Mouse (Mus musculus) hindbrain, embryonic 11.5 days (tissue): ENCODE measurements around the gene Dmrta1. TPM values are rescaled to one million over a fixed set of nuclear protein-coding genes. Genes with fewer than 3 reads are reported as not detected.
A peak's percentile ranks its signal among the peaks of the same experiment; 100 is the strongest.

Experiments
- ATAC-seq: fragments of 200-750 bp; cut with Nextera tagmentation; 2 replicates; pipeline ENCODE4 v1.8.0; 2017; ENCODE audit warnings: mild to moderate bottlenecking, moderate TSS enrichment, moderate library complexity; ENCODE audit not compliant: low FRiP score
- DNase-seq: peaks from one replicate; pipeline ENCODE4 v3.0.0-alpha.2; 2015; ENCODE audit warnings: low spot score
- H3K27ac ChIP-seq: fragments of 300-500 bp; sonication (generic); 2 replicates; pipeline ENCODE4 v1.5.1; 2014; ENCODE audit warnings: mild to moderate bottlenecking, low read depth, low read length
- H3K27me3 ChIP-seq: fragments of 300-500 bp; sonication (generic); 2 replicates; pipeline ENCODE4 v1.6.1; 2014; ENCODE audit warnings: mild to moderate bottlenecking, low read length, moderate library complexity, mixed read lengths; ENCODE audit not compliant: control insufficient read depth, insufficient read depth
- H3K36me3 ChIP-seq: fragments of 300-500 bp; sonication (generic); 2 replicates; pipeline ENCODE4 v1.6.1; 2014; ENCODE audit warnings: mild to moderate bottlenecking, low read length, moderate library complexity, mixed read lengths; ENCODE audit not compliant: control insufficient read depth, insufficient read depth
- H3K4me1 ChIP-seq: fragments of 300-500 bp; sonication (generic); replicated peaks from 2 replicates; pipeline ENCODE4 v1.6.1; 2014; ENCODE audit warnings: low read length, mixed read lengths; ENCODE audit not compliant: control insufficient read depth, insufficient read depth
- H3K4me2 ChIP-seq: fragments of 300-500 bp; sonication (generic); replicated peaks from 2 replicates; pipeline ENCODE4 v1.6.1; 2014; ENCODE audit warnings: mild to moderate bottlenecking, low read depth, low read length
- H3K4me3 ChIP-seq: fragments of 300-500 bp; sonication (generic); 2 replicates; pipeline ENCODE4 v1.5.1; 2014; ENCODE audit warnings: low read depth, low read length
- H3K9ac ChIP-seq: fragments of 300-500 bp; sonication (generic); 2 replicates; pipeline ENCODE4 v1.6.1; 2014; ENCODE audit warnings: low read depth, low read length
- H3K9me3 ChIP-seq: fragments of 300-500 bp; sonication (generic); 2 replicates; pipeline ENCODE4 v1.6.1; 2016; ENCODE audit warnings: low read length; ENCODE audit not compliant: control insufficient read depth
- WGBS: fragments of 180-500 bp; shearing (Covaris S2); extraction: QIAGEN DNeasy Blood & Tissue Kit; methylation state at CpG from one replicate; pipeline ENCODE4 v1.1.7; 2014; 5-methylcytosine and 5-hydroxymethylcytosine counted together
- polyA plus RNA-seq: library from polyadenylated mRNA; unstranded; fragments of >200 nt; fragmentation: Nextera tagmentation; extraction: Ambion mirVana; gene quantifications from 2 replicates; pipeline ENCODE4 v1.2.1, GENCODE M21; 2014

The Dmrta1 gene
- polyA plus RNA-seq, 1 experiment from 2014 or later: 0.22 TPM

DNA sequence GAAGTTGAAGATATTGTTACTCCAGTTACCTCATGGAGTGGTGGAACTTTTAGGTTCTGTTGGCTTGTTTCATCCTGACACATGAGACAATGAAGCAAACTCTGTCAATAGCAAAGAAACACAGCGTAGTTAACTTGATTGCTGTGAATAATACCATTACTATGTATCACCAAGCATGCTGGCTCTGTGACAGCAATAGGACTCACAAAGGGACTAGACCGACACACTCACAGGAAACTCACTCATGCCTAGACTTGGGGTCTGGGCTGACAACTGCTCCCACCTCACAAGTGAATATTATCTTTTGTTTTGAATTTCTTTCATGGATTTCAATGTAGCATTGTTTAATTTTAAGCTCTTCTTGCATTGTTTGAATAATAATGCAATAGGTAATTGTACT, 15.8 kb upstream of the Dmrta1 start:
- no peaks in the 10 kb centered on the region for H3K9me3 ChIP-seq
- no peaks in the 10 kb centered on the region for H3K27me3 ChIP-seq
- DNase-seq (no peak), ATAC-seq (no peak)
- H3K9ac ChIP-seq: no peak overlapping the region
- H3K4me3 ChIP-seq: no peak overlapping the region
- WGBS: 65% methylated on average over 2 of the region's 2 CpGs
- no peak overlapping the region for H3K27ac ChIP-seq
- H3K36me3 ChIP-seq: no peaks in the 10 kb centered on the region
- H3K4me1 ChIP-seq: no peaks in the 10 kb centered on the region
- no peak overlapping the region for H3K4me2 ChIP-seq

DNA sequence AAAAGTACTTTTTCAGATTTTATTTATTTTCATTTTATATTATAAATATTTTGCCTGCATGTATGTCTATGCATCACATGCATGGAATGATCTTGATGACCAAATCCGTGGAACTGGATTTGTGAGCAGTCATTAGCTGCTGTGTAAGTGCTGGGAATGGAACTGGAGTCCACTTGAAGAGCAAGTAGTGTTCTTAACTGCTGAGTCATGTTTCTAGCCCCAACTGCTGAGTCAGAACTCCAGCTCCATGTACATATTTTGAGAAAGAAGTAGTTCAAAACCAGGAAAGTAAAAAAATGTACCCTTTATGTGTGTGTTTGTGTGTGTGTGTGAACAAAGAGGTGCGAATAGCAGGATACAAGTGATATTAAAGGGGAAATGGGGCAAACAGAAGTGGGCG, 4.5 kb upstream of the Dmrta1 start:
- Histone ChIP-seq H3K27ac (no peak overlapping the region), H3K9ac (no peak overlapping the region), H3K27me3 (no peaks in the 10 kb centered on the region), H3K4me2 (no peak overlapping the region), H3K9me3 (no peaks in the 10 kb centered on the region), H3K4me1 (no peaks in the 10 kb centered on the region; the same call in 1 of the 2 replicates), H3K36me3 (no peaks in the 10 kb centered on the region), H3K4me3 (no peak overlapping the region)
- DNase-seq (no peak), ATAC-seq (no peak)
- 82% methylated on average over 3 of the region's 3 CpGs for WGBS

DNA sequence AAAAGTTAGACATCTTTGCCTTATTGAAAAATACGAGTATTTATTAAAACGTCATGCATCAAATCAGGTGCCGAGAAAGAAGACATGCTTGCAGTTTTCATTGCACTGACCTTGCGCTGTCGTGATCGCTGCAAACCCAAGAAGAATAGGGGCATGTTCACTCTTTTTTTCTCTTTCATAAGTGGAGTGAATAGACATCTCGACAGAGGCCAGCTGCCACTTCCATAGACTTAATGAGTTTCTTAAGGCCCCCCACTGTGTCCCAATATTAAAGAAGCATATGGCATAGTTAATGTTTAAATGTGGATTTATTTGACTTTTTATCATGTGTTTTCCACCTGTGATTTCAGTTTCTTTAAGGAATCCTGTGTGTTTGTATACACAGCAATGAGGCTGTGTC, 1.3 kb upstream of the Dmrta1 start:
- Histone ChIP-seq H3K4me3 (no peak overlapping the region), H3K4me2 (no peak overlapping the region), H3K9ac (no peak overlapping the region), H3K36me3 (no peaks in the 10 kb centered on the region), H3K27ac (no peak overlapping the region), H3K27me3 (no peaks in the 10 kb centered on the region), H3K9me3 (no peaks in the 10 kb centered on the region), H3K4me1 (no peaks in the 10 kb centered on the region; the same call in 1 of the 2 replicates)
- ATAC-seq (peak; percentile 46; the same call in 1 of the 2 replicates), DNase-seq (no peak)
- WGBS: 32% methylated on average over 7 of the region's 7 CpGs

DNA sequence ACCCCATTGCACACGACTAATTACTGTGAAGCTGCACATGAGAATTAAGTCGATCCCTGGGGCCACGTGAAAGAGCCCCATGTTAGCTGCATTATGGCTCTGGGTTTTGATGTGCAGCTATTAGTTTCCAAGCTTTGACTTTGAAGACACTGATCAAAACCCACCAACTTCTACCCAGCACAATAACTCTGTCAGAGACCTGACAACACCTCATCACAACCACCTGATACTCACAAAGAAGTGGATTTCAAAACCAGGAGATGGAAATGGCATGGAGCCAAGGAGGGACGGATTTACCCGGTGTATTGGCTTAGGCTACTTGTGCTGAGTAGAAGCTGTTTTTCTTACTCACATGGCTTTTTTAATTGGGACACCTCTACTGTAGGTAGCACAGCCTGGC, 523 bp upstream of the Dmrta1 start:
- ATAC-seq (peak; percentile 51; the same call in 1 of the 2 replicates), DNase-seq (no peak)
- Histone ChIP-seq H3K4me3 (no peak overlapping the region), H3K9ac (no peak overlapping the region), H3K36me3 (no peaks in the 10 kb centered on the region), H3K27me3 (no peaks in the 10 kb centered on the region), H3K4me1 (no peaks in the 10 kb centered on the region; the same call in 1 of the 2 replicates), H3K9me3 (no peaks in the 10 kb centered on the region), H3K27ac (no peak overlapping the region), H3K4me2 (no peak overlapping the region)
- 59% methylated on average over 5 of the region's 5 CpGs for WGBS

GRCm38 (mm10) chr4:89687961-89688803, 8.9 kb downstream of the Dmrta1 start:
- Histone ChIP-seq H3K4me1 (no peaks in the 10 kb centered on the region), H3K27ac (no peak overlapping the region), H3K4me3 (peak overlapping the region; percentile 52), H3K9me3 (no peaks in the 10 kb centered on the region), H3K27me3 (peaks cover 27% of the 10 kb centered on the region), H3K4me2 (peak overlapping the region; percentile 86), H3K36me3 (no peaks in the 10 kb centered on the region), H3K9ac (peak overlapping the region; percentile 47; the same call in 1 of the 2 replicates)
- WGBS: 1% methylated on average over 78 of the region's 78 CpGs
- peak; percentile 83 for ATAC-seq
- DNase-seq: peak; percentile 65

DNA sequence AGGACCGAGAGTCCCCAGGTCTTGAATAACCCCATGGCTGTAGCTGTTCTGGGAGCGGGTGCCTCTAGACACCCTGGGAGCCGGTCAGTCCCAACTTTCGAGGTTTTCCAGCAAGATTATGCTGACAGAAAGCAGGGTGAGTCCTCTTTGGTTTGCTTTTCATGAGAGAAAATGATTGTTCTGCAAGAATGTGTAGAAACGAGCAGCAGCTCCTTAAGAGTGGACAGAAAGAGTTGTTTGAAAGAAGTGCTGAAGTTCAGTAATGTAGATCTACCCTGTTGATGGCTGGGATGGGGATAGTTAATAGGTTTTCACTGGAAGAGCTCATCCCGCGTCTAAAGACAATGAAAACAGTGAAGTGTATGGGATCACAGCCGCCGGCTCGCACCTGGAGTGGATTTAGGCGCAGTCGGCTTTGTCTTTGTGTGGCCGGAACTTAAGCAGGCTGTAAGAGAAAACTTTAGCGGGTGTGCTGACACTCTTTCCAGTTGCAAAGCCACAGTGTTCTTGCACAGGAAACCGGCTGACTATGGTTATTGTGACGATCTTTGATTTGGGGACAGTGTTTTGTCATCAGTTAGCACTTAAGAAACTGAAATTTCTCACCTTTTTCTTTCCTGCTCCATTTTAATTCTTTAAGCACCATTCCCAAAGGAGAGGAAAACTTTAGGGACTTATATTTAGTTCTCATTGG, 9.7 kb downstream of the Dmrta1 start:
- peak overlapping the region; percentile 86 for H3K4me2 ChIP-seq
- H3K4me1 ChIP-seq: no peaks in the 10 kb centered on the region
- H3K36me3 ChIP-seq: no peaks in the 10 kb centered on the region
- H3K9me3 ChIP-seq: no peaks in the 10 kb centered on the region
- peak overlapping the region; percentile 52 for H3K4me3 ChIP-seq
- H3K9ac ChIP-seq: peak overlapping the region; percentile 47; the same call in 1 of the 2 replicates
- peaks cover 27% of the 10 kb centered on the region for H3K27me3 ChIP-seq
- WGBS: 1% methylated on average over 16 of the region's 16 CpGs
- no peak overlapping the region for H3K27ac ChIP-seq
- DNase-seq: peak; percentile 50
- 0 out of 2 replicates have a peak, but pooled peaks have one; percentile 53 for ATAC-seq

- peaks cover 27% of the 10 kb centered on the region for H3K27me3 ChIP-seq
- no peaks in the 10 kb centered on the region for H3K4me1 ChIP-seq
- 93% methylated on average over 6 of the region's 6 CpGs for WGBS
- H3K36me3 ChIP-seq: no peaks in the 10 kb centered on the region
- H3K4me2 ChIP-seq: no peak overlapping the region
- H3K9ac ChIP-seq: no peak overlapping the region
- ATAC-seq (no peak), DNase-seq (no peak)
- no peak overlapping the region for H3K27ac ChIP-seq
- H3K9me3 ChIP-seq: no peaks in the 10 kb centered on the region
- no peak overlapping the region for H3K4me3 ChIP-seq
Observed at GRCm38 (mm10) chr4:89691936-89692335, 12.7 kb downstream of the Dmrta1 start.

- ATAC-seq (no peak), DNase-seq (no peak)
- H3K27ac ChIP-seq: no peak overlapping the region
- no peak overlapping the region for H3K9ac ChIP-seq
- no peaks in the 10 kb centered on the region for H3K4me1 ChIP-seq
- no peak overlapping the region for H3K4me3 ChIP-seq
- no peak overlapping the region for H3K4me2 ChIP-seq
- H3K27me3 ChIP-seq: peaks cover 21% of the 10 kb centered on the region
- H3K36me3 ChIP-seq: no peaks in the 10 kb centered on the region
- 24% methylated on average over 1 of the region's 1 CpGs for WGBS
- no peaks in the 10 kb centered on the region for H3K9me3 ChIP-seq
Observed at GRCm38 (mm10) chr4:89692780-89693179, 13.5 kb downstream of the Dmrta1 start.
